Mouse (Mus musculus): Measurements from ENCODE around the gene Nlrp6. TPM values are rescaled to one million over a fixed set of nuclear protein-coding genes. Genes with fewer than 3 reads are reported as not detected.

The Nlrp6 gene
- polyA plus RNA-seq (2015; fragmentation: Nextera tagmentation; extraction: Ambion mirVana) = 0.08 TPM in 2 replicates

GRCm38 (mm10) chr7:140920418-140921029 lies at the start of gene Nlrp6:
Gene Nlrp6 (plus strand): TSS chr7:140920902.

GRCm38 (mm10) chr7:140881696-140882468 lies 38.8 kb upstream of the Nlrp6 start, which contains the start of the genes Psmd13 and Sirt3:
Gene Psmd13 (plus strand): TSS chr7:140881968.
Gene Sirt3 (minus strand): TSS chr7:140882309.

GRCm38 (mm10) chr7:140900220-140900619 lies 20.5 kb upstream of the Nlrp6 start, which contains the start of gene Cox8b:
Gene Cox8b (minus strand): TSS chr7:140900446.

GRCm38 (mm10) chr7:140941222-140942051 lies 20.7 kb downstream of the Nlrp6 start, which contains the start of gene Pgghg:
Gene Pgghg (plus strand): TSS chr7:140941391.

GRCm38 (mm10) chr7:140949824-140950530 lies 29.3 kb downstream of the Nlrp6 start, which contains the start of gene Ifitm5:
Gene Ifitm5 (minus strand): TSS chr7:140950291.

GRCm38 (mm10) chr7:140955758-140956555 lies 35.3 kb downstream of the Nlrp6 start, which contains the start of the genes Gm45717 and Ifitm2:
Gene Gm45717 (minus strand): TSS chr7:140955937.
Gene Ifitm2 (minus strand): TSS chr7:140955987.

GRCm38 (mm10) chr7:140966921-140967320 lies 46.2 kb downstream of the Nlrp6 start, which contains the start of gene Ifitm1:
Gene Ifitm1 (plus strand): TSS chr7:140967221.

Other genes with a start within 250 kb of the Nlrp6 start
- gene Olfr45, start 239.0 kb upstream of the Nlrp6 start, polyA plus RNA-seq (2015; fragmentation: Nextera tagmentation; extraction: Ambion mirVana) = not detected in 2 replicates
- gene Olfr541, start 223.6 kb upstream of the Nlrp6 start, polyA plus RNA-seq (2015; fragmentation: Nextera tagmentation; extraction: Ambion mirVana) = not detected in 2 replicates
- 0.19 and 0.23 TPM in 2 replicates for gene Cyp2e1, start 157.2 kb upstream of the Nlrp6 start, polyA plus RNA-seq (2015; fragmentation: Nextera tagmentation; extraction: Ambion mirVana)
- 0.16 TPM in 1 of 2 replicates, not detected in the other for gene Syce1, start 133.1 kb upstream of the Nlrp6 start, polyA plus RNA-seq (2015; fragmentation: Nextera tagmentation; extraction: Ambion mirVana)
- 0.13 TPM in 2 replicates for gene Zfp941, start 98.7 kb upstream of the Nlrp6 start, polyA plus RNA-seq (2015; fragmentation: Nextera tagmentation; extraction: Ambion mirVana)
- gene Urah, start 85.9 kb upstream of the Nlrp6 start, polyA plus RNA-seq (2015; fragmentation: Nextera tagmentation; extraction: Ambion mirVana) = 0.18 TPM in 1 of 2 replicates, not detected in the other
- gene Scgb1c1, start 75.4 kb upstream of the Nlrp6 start, polyA plus RNA-seq (2015; fragmentation: Nextera tagmentation; extraction: Ambion mirVana) = not detected in 2 replicates
- 0.12 and 0.16 TPM in 2 replicates for gene Odf3, start 73.1 kb upstream of the Nlrp6 start, polyA plus RNA-seq (2015; fragmentation: Nextera tagmentation; extraction: Ambion mirVana)
- gene Gm45785, start 64.6 kb upstream of the Nlrp6 start, polyA plus RNA-seq (2015; fragmentation: Nextera tagmentation; extraction: Ambion mirVana) = not detected in 2 replicates
- 31.8 and 36.1 TPM in 2 replicates for gene Ric8a, start 63.9 kb upstream of the Nlrp6 start, polyA plus RNA-seq (2015; fragmentation: Nextera tagmentation; extraction: Ambion mirVana)
- 32.7 and 38.1 TPM in 2 replicates for gene Bet1l, start 63.3 kb upstream of the Nlrp6 start, polyA plus RNA-seq (2015; fragmentation: Nextera tagmentation; extraction: Ambion mirVana)
- gene Psmd13, start 38.9 kb upstream of the Nlrp6 start, polyA plus RNA-seq (2015; fragmentation: Nextera tagmentation; extraction: Ambion mirVana) = 159 and 163 TPM in 2 replicates
- gene Sirt3, start 38.6 kb upstream of the Nlrp6 start, polyA plus RNA-seq (2015; fragmentation: Nextera tagmentation; extraction: Ambion mirVana) = 21.7 and 24.0 TPM in 2 replicates
- gene Cox8b, start 20.5 kb upstream of the Nlrp6 start, polyA plus RNA-seq (2015; fragmentation: Nextera tagmentation; extraction: Ambion mirVana) = 0.55 and 1.2 TPM in 2 replicates
- gene Pgghg, start 20.5 kb downstream of the Nlrp6 start, polyA plus RNA-seq (2015; fragmentation: Nextera tagmentation; extraction: Ambion mirVana) = 6.2 and 8.2 TPM in 2 replicates
- 0.97 and 1.4 TPM in 2 replicates for gene Ifitm5, start 29.4 kb downstream of the Nlrp6 start, polyA plus RNA-seq (2015; fragmentation: Nextera tagmentation; extraction: Ambion mirVana)
- gene Gm45717, start 35.0 kb downstream of the Nlrp6 start, polyA plus RNA-seq (2015; fragmentation: Nextera tagmentation; extraction: Ambion mirVana) = 0.40 TPM in 1 of 2 replicates, not detected in the other
- gene Ifitm2, start 35.1 kb downstream of the Nlrp6 start, polyA plus RNA-seq (2015; fragmentation: Nextera tagmentation; extraction: Ambion mirVana) = 630 and 797 TPM in 2 replicates
- 143 and 182 TPM in 2 replicates for gene Ifitm1, start 46.3 kb downstream of the Nlrp6 start, polyA plus RNA-seq (2015; fragmentation: Nextera tagmentation; extraction: Ambion mirVana)
- 384 and 520 TPM in 2 replicates for gene Ifitm3, start 89.9 kb downstream of the Nlrp6 start, polyA plus RNA-seq (2015; fragmentation: Nextera tagmentation; extraction: Ambion mirVana)
- 94.2 and 145 TPM in 2 replicates for gene Ifitm6, start 97.0 kb downstream of the Nlrp6 start, polyA plus RNA-seq (2015; fragmentation: Nextera tagmentation; extraction: Ambion mirVana)
- gene Gm17387, start 108.2 kb downstream of the Nlrp6 start, polyA plus RNA-seq (2015; fragmentation: Nextera tagmentation; extraction: Ambion mirVana) = not detected in 2 replicates
- 0.29 and 0.49 TPM in 2 replicates for gene B4galnt4, start 140.2 kb downstream of the Nlrp6 start, polyA plus RNA-seq (2015; fragmentation: Nextera tagmentation; extraction: Ambion mirVana)
- 2.2 and 3.6 TPM in 2 replicates for gene Pkp3, start 157.3 kb downstream of the Nlrp6 start, polyA plus RNA-seq (2015; fragmentation: Nextera tagmentation; extraction: Ambion mirVana)
- gene Sigirr, start 179.7 kb downstream of the Nlrp6 start, polyA plus RNA-seq (2015; fragmentation: Nextera tagmentation; extraction: Ambion mirVana) = 8.6 and 9.9 TPM in 2 replicates
- 0.29 and 0.60 TPM in 2 replicates for gene Ano9, start 196.9 kb downstream of the Nlrp6 start, polyA plus RNA-seq (2015; fragmentation: Nextera tagmentation; extraction: Ambion mirVana)
- 137 and 167 TPM in 2 replicates for gene Ptdss2, start 201.5 kb downstream of the Nlrp6 start, polyA plus RNA-seq (2015; fragmentation: Nextera tagmentation; extraction: Ambion mirVana)

Measured in spleen, postnatal 0 days (tissue).